Mouse (Mus musculus): ENCODE results near the gene Duxbl2. TPM values are rescaled to one million over a fixed set of nuclear protein-coding genes. Genes with fewer than 3 reads are reported as not detected.
A peak's percentile ranks its signal among the peaks of the same experiment; 100 is the strongest.
"Not testable (repeated sequence)": the region's sequence is repeated elsewhere in the genome, so short reads cannot be mapped to it uniquely, and the experiment has no call there.

Gene Duxbl2
- polyA plus RNA-seq (2015; fragmentation: Nextera tagmentation; extraction: Ambion mirVana), result 0.56 and 3.1 TPM in 2 replicates

DNA sequence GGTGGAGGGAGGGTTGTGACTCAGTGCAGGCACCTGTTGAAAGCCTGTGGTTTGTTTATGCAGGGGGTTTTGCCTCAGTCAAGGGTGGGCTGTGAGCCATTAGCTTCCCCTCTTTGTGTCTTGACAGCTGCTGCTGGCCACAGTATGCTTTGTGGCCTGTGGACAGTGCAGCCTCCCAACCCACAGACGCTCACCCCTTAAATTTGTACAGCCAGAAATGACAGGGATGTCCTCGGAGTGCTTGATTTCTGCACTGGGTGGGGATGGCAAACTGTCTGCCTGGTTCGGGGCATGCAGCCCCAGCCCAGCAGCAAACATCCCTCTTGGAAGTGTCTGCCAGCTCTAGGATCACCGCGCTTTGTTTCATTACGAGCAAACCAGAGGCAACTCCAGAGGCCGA lies at the start of gene Duxbl2:
Gene Duxbl2, plus strand, starts transcription at position 200 of the 400 bp plus-strand sequence.
- H3K27me3 ChIP-seq; H3K27ac ChIP-seq (replicated peaks); H3K9ac ChIP-seq; H3K4me2 ChIP-seq; ATAC-seq (ENCODE audit: low FRiP score, low read depth); H3K4me3 ChIP-seq; H3K4me1 ChIP-seq (replicated peaks); H3K36me3 ChIP-seq; H3K9me3 ChIP-seq: not testable (repeated sequence)
- no CpG with 5 or more reads among the region's 7 CpGs for WGBS

DNA sequence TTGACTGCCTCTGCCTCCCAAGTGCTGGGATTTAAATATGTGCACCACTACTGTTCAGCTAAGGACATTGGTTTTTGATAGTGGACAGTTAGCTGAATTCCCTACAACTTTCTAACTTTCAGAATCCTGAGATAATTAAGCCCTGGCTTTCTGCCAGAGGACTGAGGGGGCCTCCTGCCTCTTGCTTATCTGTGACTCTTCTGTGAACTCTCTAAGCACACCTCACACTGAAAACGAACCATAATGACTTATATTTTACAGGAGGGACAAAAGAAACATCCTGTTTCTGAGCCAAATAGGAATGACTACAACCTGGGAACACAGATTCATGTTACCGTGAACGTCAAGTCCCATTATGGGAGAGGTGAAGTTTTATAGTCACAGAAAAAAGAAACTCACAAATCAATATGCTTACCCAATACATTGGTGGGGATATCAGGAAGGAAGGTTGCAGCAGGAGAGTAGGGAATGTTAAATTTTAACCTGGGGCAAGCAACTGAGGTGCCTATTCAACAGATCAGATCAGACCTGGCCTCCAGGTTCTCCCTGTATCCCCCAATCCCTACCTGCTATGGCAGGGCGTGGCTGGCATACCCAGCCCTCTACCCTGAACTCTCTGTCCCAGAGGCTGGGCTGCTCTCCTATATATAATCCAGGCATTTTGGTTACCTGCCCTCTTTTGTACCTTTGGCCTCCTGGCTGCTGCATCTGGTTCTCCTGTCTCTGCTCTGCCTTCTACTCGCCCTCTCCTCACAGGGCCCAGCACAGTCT lies 41.3 kb upstream of the Duxbl2 start:
- not testable (repeated sequence) for H3K4me3 ChIP-seq; H3K9me3 ChIP-seq; H3K4me2 ChIP-seq; H3K4me1 ChIP-seq (replicated peaks); H3K27me3 ChIP-seq; H3K9ac ChIP-seq; ATAC-seq (ENCODE audit: low FRiP score, low read depth); H3K27ac ChIP-seq (replicated peaks); H3K36me3 ChIP-seq
- no CpG with 5 or more reads among the region's 5 CpGs for WGBS

DNA sequence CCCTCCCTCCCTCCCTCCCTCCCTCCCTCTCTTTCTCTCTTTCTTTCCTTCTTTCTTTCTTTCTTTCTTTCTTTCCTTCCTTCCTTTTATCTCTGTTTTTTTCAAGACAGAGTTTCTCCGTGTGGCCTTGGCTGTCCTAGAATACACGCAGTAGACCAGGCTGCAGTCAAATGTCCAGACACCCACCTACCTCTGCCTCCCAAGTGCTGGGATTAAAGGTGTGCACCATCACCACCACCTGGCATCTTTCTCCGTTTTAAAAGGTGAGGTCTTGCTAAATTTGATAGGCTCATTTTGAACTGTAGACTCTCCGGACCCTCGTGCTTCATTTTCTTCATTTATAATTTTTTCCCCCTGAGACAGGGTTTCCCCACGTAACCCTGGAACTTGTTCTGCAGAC lies 36.9 kb upstream of the Duxbl2 start, which contains the start of gene Cphx2:
Gene Cphx2, plus strand, starts transcription at position 301 of the 400 bp plus-strand sequence.
- H3K27me3 ChIP-seq; ATAC-seq (ENCODE audit: low FRiP score, low read depth); H3K9me3 ChIP-seq; H3K9ac ChIP-seq; H3K4me3 ChIP-seq; H3K4me2 ChIP-seq; H3K36me3 ChIP-seq; H3K4me1 ChIP-seq (replicated peaks); H3K27ac ChIP-seq (replicated peaks): not testable (repeated sequence)
- no CpG with 5 or more reads among the region's 6 CpGs for WGBS

DNA sequence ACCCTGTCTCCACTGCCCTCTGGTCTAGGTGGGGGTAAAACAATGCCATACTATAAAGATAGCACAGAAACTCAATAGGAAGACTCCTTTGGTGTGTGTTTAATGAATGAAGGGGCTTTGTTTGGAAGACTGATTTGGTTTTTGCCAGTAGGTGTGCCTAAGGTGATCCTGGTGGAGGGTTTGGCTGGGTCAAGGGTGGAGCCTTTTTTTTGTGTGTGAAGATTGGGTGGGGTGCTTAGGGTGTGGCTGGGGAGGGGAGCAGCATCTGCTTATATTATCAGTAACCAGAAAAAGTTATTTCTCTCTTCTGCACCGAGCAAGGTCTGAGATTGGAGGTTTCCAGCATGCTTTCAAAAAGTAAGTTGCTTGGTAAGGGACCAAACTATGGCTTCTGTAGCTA lies 36.2 kb upstream of the Duxbl2 start, which contains the start of gene Cphx3:
Gene Cphx3, plus strand, starts transcription at position 301 of the 400 bp plus-strand sequence.
- WGBS, result no CpG with 5 or more reads among the region's 1 CpGs
- H3K27me3 ChIP-seq; H3K9ac ChIP-seq; H3K9me3 ChIP-seq; H3K4me2 ChIP-seq; H3K4me3 ChIP-seq; ATAC-seq (ENCODE audit: low FRiP score, low read depth); H3K4me1 ChIP-seq (replicated peaks); H3K27ac ChIP-seq (replicated peaks); H3K36me3 ChIP-seq: not testable (repeated sequence)

DNA sequence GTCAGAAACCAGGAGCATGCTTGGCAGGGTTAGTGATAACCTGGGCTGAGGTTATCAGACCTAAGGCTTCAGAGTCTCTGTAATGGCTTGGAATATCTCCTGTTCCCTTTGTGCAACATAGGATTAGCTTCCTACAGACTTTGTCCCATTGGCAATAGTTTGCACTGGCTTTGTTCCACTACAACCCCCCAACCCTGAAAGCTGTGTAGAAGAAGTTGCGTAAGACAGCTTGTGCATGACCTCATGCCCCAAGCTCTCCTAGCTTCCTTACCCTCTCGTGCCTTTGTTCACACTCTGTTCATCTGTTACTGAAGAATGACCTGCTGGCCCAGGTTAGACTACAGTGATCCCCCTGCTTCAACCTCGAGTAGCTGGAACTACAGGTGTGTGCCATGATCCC lies 20.5 kb upstream of the Duxbl2 start:
- H3K9me3 ChIP-seq; H3K9ac ChIP-seq; ATAC-seq (ENCODE audit: low FRiP score, low read depth); H3K4me3 ChIP-seq; H3K4me2 ChIP-seq; H3K27me3 ChIP-seq; H3K27ac ChIP-seq (replicated peaks); H3K4me1 ChIP-seq (replicated peaks); H3K36me3 ChIP-seq: not testable (repeated sequence)
- no CpG with 5 or more reads among the region's 3 CpGs for WGBS

DNA sequence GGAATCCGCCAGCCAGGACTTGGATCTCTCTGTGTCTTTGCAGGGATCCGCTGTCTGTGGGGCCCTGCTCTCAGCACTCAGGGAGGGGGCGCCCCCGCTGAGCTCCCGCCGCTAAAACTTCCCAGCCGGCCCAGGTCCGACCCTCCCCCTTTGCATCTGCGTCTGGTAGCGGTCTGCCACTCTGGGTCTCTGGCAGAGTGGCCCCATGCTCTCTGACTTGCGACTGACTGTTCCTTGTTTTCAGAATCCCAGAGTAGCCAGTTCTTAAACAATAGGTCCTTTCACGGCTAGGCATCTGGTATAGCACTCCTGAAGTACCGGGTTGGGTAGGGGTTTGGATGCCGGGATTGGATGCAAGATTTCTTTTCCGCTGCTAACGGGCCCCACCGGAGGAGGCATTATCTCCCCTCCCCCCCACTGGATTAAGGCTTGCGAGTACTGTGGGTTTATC lies 426 bp downstream of the Duxbl2 start:
- not testable (repeated sequence) for H3K9ac ChIP-seq; H3K36me3 ChIP-seq; H3K4me1 ChIP-seq (replicated peaks); H3K9me3 ChIP-seq; H3K27ac ChIP-seq (replicated peaks); H3K4me2 ChIP-seq; H3K4me3 ChIP-seq; H3K27me3 ChIP-seq
- no CpG with 5 or more reads among the region's 18 CpGs for WGBS
- peak; percentile 88 for ATAC-seq (ENCODE audit: low FRiP score, low read depth)

DNA sequence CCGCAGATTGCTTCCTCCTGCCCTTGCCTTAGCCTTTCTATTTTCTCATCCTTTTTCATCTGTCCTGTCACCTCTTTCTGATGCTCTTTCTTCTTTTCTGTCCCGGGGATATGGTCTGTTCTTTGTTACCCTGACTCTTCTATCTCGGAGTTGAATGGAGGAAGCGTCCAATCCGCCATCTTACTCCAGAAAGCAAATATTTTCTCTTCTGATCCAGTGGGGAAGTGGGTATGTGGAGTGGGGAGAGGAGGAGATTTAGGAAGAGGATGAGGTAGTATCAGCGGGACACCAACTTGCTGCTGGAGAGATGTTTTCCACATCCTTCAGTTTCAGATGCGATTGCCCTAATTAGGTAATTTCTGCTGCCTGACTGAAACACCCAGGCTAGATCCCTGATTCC lies 946 bp downstream of the Duxbl2 start:
- ATAC-seq (ENCODE audit: low FRiP score, low read depth); H3K36me3 ChIP-seq; H3K9me3 ChIP-seq; H3K27me3 ChIP-seq; H3K4me3 ChIP-seq; H3K9ac ChIP-seq; H3K4me2 ChIP-seq; H3K27ac ChIP-seq (replicated peaks); H3K4me1 ChIP-seq (replicated peaks): not testable (repeated sequence)
- WGBS, result no CpG with 5 or more reads among the region's 7 CpGs

DNA sequence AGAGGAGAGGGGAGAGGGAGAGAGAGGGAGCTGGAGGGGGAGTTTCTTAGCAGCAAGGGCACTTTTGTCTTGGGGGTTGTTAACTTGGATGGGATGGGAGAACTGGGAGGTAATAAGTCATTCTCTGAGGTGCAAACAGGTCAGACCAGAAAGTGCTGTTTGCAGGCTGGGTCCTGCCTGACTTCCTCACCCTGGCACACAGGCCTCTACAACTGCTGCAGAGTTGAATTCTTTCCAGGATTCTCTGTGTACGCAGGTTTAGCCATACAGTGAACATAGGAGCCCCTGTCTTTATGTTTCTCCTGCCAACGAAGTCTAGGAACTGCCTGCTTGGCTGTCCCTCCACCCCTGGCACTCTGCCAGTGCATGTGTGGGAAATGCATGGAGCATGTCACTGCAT lies 28.9 kb downstream of the Duxbl2 start:
- not testable (repeated sequence) for H3K4me1 ChIP-seq (replicated peaks); H3K4me3 ChIP-seq; H3K27me3 ChIP-seq; H3K9me3 ChIP-seq; H3K36me3 ChIP-seq; H3K9ac ChIP-seq; H3K4me2 ChIP-seq; H3K27ac ChIP-seq (replicated peaks); ATAC-seq (ENCODE audit: low FRiP score, low read depth)
- no CpG with 5 or more reads among the region's 2 CpGs for WGBS

DNA sequence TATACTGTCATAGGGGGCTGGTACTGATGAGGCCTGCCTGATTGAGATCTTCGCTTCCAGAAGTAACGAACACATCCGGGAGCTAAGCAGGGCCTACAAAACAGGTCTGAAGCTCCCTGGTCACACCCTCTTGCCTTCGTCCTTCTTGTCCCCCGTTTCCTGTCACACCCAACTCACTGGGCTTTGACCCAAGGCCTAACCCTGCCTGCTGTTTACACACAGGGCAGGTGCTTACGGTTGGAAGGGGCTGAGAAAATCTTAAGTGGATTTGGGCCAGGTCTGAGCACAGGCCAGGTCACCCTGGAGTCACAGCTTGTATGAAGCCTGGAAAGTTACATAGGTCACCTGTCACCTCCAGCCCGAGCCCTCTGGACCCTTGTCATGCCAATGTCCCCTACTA lies 37.9 kb downstream of the Duxbl2 start:
- ATAC-seq (ENCODE audit: low FRiP score, low read depth), result not testable (repeated sequence)

DNA sequence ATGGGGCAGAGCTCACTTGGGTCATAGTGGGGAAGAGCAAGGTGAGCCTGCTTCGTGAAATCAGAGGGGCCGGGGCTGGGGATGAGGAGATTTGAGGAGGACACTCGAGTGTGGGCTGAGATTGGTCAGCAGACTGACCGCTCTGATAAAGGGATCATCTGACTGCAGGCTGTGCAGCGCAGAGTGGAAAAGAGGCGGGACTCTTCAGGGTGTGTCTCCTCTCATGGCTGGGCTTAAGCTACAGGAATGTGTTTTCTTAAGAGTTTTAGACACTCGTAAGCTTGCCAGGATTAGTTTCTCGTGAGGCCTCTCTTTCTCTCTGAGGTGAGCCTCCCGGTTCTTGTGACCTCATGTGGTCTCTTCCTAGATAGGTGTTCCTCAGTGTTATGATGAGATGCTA lies 43.0 kb downstream of the Duxbl2 start:
- not testable (repeated sequence) for H3K27me3 ChIP-seq; H3K27ac ChIP-seq (replicated peaks); ATAC-seq (ENCODE audit: low FRiP score, low read depth); H3K4me3 ChIP-seq; H3K4me2 ChIP-seq; H3K36me3 ChIP-seq; H3K4me1 ChIP-seq (replicated peaks); H3K9me3 ChIP-seq; H3K9ac ChIP-seq
- no CpG with 5 or more reads among the region's 9 CpGs for WGBS

More for the DNA sequence above, 37.9 kb downstream of the Duxbl2 start:
- not testable (repeated sequence) for H3K9me3 ChIP-seq; H3K4me2 ChIP-seq; H3K36me3 ChIP-seq; H3K27ac ChIP-seq (replicated peaks); H3K4me3 ChIP-seq; H3K4me1 ChIP-seq (replicated peaks); H3K9ac ChIP-seq; H3K27me3 ChIP-seq
- WGBS, result no CpG with 5 or more reads among the region's 7 CpGs

DNA sequence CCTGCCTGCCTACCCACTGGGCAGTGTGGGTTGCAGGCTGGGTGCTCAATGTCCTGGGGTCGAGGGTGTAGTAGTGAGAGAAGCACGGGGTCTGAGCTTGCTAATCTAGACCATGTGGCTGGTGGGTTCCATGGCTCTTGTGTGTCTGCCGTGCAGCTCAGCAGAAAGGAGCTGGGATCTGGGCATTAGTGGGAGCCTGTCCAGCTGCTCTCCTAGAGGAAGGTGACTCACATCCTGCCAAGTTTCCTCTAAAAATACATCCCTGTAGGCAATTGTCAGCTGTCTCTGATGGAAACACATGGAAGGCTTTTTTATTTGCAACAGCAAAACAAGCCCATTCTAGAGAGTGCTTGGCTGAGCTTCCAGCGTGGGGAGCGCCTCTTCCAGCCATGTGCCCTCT lies 44.3 kb downstream of the Duxbl2 start:
- H3K9ac ChIP-seq; H3K27ac ChIP-seq (replicated peaks); H3K36me3 ChIP-seq; H3K9me3 ChIP-seq; H3K27me3 ChIP-seq; H3K4me1 ChIP-seq (replicated peaks); H3K4me3 ChIP-seq; H3K4me2 ChIP-seq; ATAC-seq (ENCODE audit: low FRiP score, low read depth): not testable (repeated sequence)
- WGBS, result no CpG with 5 or more reads among the region's 5 CpGs

DNA sequence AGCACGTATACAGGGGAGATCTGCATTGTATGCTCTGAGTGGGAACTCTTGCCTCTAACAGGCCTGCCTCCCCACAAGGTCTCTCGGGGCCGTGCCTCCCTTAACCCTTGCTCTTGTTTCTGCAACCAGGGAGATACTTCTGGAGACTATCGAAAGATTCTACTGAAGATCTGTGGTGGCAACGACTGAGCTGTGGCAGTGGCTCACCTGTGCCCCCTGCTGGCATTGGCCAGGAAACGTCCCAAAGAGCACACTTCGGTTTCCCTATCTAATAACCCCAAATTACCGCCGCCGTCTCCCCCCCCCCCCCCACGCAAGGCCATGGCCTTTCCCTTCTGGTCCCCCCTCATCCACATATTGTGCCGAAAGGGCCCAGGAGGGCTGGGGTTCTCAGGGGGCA lies 47.1 kb downstream of the Duxbl2 start:
- H3K4me2 ChIP-seq; H3K27me3 ChIP-seq; H3K36me3 ChIP-seq; H3K9me3 ChIP-seq; H3K9ac ChIP-seq; ATAC-seq (ENCODE audit: low FRiP score, low read depth); H3K4me3 ChIP-seq; H3K27ac ChIP-seq (replicated peaks); H3K4me1 ChIP-seq (replicated peaks): not testable (repeated sequence)
- WGBS, result no CpG with 5 or more reads among the region's 12 CpGs

DNA sequence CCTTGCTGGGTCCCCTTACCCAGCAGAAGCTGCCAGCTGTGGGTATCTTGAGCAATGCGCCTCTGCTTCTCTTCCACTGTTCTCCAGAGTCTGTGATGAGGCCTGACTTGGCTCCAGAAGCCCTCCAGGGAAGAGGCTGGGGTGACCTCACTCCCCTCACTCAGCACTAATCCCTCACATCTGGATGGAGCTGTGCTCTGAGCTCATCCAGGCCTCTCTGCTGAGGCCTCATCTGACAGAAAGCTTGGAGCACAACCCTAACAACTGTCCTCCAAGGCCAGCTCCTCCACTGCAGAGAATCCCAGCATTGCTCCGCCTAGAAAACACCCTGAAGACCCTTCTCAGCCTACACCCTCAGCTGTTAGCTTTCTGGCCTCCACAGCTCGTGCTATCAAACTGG lies 55.8 kb downstream of the Duxbl2 start:
- not testable (repeated sequence) for ATAC-seq (ENCODE audit: low FRiP score, low read depth); H3K4me2 ChIP-seq; H3K36me3 ChIP-seq; H3K27ac ChIP-seq (replicated peaks); H3K9me3 ChIP-seq; H3K4me1 ChIP-seq (replicated peaks); H3K27me3 ChIP-seq; H3K4me3 ChIP-seq; H3K9ac ChIP-seq
- WGBS, result no CpG with 5 or more reads among the region's 3 CpGs

All from hindbrain, embryonic 15.5 days (tissue).